Mouse (Mus musculus): ENCODE measurements around the gene Pcid2.

- TF ChIP-seq CTCF (conservative IDR thresholded peaks at IDR 0.05; ENCODE audit: insufficient read depth, insufficient read length, low read depth, low read length) = no peak
- TF ChIP-seq POLR2A (IDR thresholded peaks at IDR 0.05; ENCODE audit: low read depth, low read length) = no peak
Measured at GRCm38 (mm10) chr8:13036346-13036812, 68.9 kb downstream of the Pcid2 start.
